Mouse (Mus musculus): ENCODE results near the gene Negr1. TPM values are rescaled to one million over a fixed set of nuclear protein-coding genes. Genes with fewer than 3 reads are reported as not detected.

Negr1 gene
- total RNA-seq, 2 experiments from 2014 or later = 228 to 264 TPM

GRCm38 (mm10) chr3:157192021-157192420 lies 630.4 kb downstream of the Negr1 start:
- intact Hi-C loops (cut with DNase I) = no loop called here
- DNase-seq = no peak

GRCm38 (mm10) chr3:157193141-157193540 lies 631.5 kb downstream of the Negr1 start:
- no peak for DNase-seq
- intact Hi-C loops (cut with DNase I) = no loop called here

GRCm38 (mm10) chr3:157198659-157199058 lies 637.1 kb downstream of the Negr1 start:
- intact Hi-C loops (cut with DNase I) = no loop called here
- DNase-seq = no peak

- no peak for DNase-seq
- intact Hi-C loops (cut with DNase I) = no loop called here
Measured at GRCm38 (mm10) chr3:157201726-157202125, 640.1 kb downstream of the Negr1 start.

GRCm38 (mm10) chr3:157203573-157203972 lies 642.0 kb downstream of the Negr1 start:
- DNase-seq = no peak
- intact Hi-C loops (cut with DNase I) = no loop called here

- no peak for DNase-seq
- intact Hi-C loops (cut with DNase I) = no loop called here
Measured at GRCm38 (mm10) chr3:157206752-157207151, 645.2 kb downstream of the Negr1 start.

- DNase-seq = peak; percentile 74
- intact Hi-C loops (cut with DNase I) = no loop called here
Measured at GRCm38 (mm10) chr3:157208966-157209365, 647.4 kb downstream of the Negr1 start.

- intact Hi-C loops (cut with DNase I) = no loop called here
- peak; percentile 10 for DNase-seq
Measured at GRCm38 (mm10) chr3:157209386-157209785, 647.8 kb downstream of the Negr1 start.

- intact Hi-C loops (cut with DNase I) = no loop called here
- DNase-seq = peak; percentile 4
Measured at GRCm38 (mm10) chr3:157215937-157216719, 654.5 kb downstream of the Negr1 start.

GRCm38 (mm10) chr3:157217794-157218193 lies 656.2 kb downstream of the Negr1 start:
- intact Hi-C loops (cut with DNase I) = no loop called here
- DNase-seq = no peak

GRCm38 (mm10) chr3:157224920-157225319 lies 663.3 kb downstream of the Negr1 start:
- no peak for DNase-seq
- intact Hi-C loops (cut with DNase I) = loop anchor here (5.0 kb wide), 1 partner anchor 222 kb away; no protein-coding TSS in a partner anchor

- intact Hi-C loops (cut with DNase I) = loop anchor here (10.0 kb wide), 1 partner anchor 282 kb away; no protein-coding TSS in a partner anchor
- DNase-seq = peak; percentile 12
Measured at GRCm38 (mm10) chr3:157232723-157233122, 671.1 kb downstream of the Negr1 start.

GRCm38 (mm10) chr3:157240240-157240639 lies 678.6 kb downstream of the Negr1 start:
- intact Hi-C loops (cut with DNase I) = no loop called here
- no peak for DNase-seq

- intact Hi-C loops (cut with DNase I) = no loop called here
- no peak for DNase-seq
Measured at GRCm38 (mm10) chr3:157255446-157255845, 693.9 kb downstream of the Negr1 start.

- no peak for DNase-seq
- intact Hi-C loops (cut with DNase I) = no loop called here
Measured at GRCm38 (mm10) chr3:157255863-157256262, 694.3 kb downstream of the Negr1 start.

- intact Hi-C loops (cut with DNase I) = no loop called here
- no peak for DNase-seq
Measured at GRCm38 (mm10) chr3:157268742-157269141, 707.1 kb downstream of the Negr1 start.

GRCm38 (mm10) chr3:157272379-157272778 lies 710.8 kb downstream of the Negr1 start:
- intact Hi-C loops (cut with DNase I) = no loop called here
- DNase-seq = no peak

GRCm38 (mm10) chr3:157274143-157274542 lies 712.5 kb downstream of the Negr1 start:
- intact Hi-C loops (cut with DNase I) = no loop called here
- no peak for DNase-seq

- DNase-seq = no peak
- intact Hi-C loops (cut with DNase I) = no loop called here
Measured at GRCm38 (mm10) chr3:157279717-157280116, 718.1 kb downstream of the Negr1 start.

GRCm38 (mm10) chr3:157281259-157281658 lies 719.7 kb downstream of the Negr1 start:
- DNase-seq = no peak
- intact Hi-C loops (cut with DNase I) = no loop called here

- DNase-seq = no peak
- intact Hi-C loops (cut with DNase I) = no loop called here
Measured at GRCm38 (mm10) chr3:157291286-157291685, 729.7 kb downstream of the Negr1 start.

GRCm38 (mm10) chr3:157297216-157297615 lies 735.6 kb downstream of the Negr1 start:
- no peak for DNase-seq
- intact Hi-C loops (cut with DNase I) = no loop called here

Measured in left cerebral cortex, postnatal 4 days (tissue).